Mouse (Mus musculus) limb, embryonic 12.5 days (tissue): ENCODE results near the gene Ss18l1. TPM values are rescaled to one million over a fixed set of nuclear protein-coding genes. Genes with fewer than 3 reads are reported as not detected.

Experiments used
- ATAC-seq: fragments of 200-750 bp; cut with Nextera tagmentation; 2 replicates; pipeline ENCODE4 v1.8.0; 2017; ENCODE audit warnings: low read depth, moderate TSS enrichment; ENCODE audit not compliant: insufficient number of reproducible peaks, insufficient read depth, low FRiP score, low TSS enrichment
- H3K27ac ChIP-seq: fragments of 300-500 bp; sonication (generic); 2 replicates; pipeline ENCODE4 v1.5.1; 2016; ENCODE audit warnings: mild to moderate bottlenecking, moderate library complexity
- H3K27me3 ChIP-seq: fragments of 300-500 bp; sonication (generic); 2 replicates; pipeline ENCODE4 v1.6.1; 2016; ENCODE audit warnings: mild to moderate bottlenecking, moderate library complexity
- H3K36me3 ChIP-seq: fragments of 300-500 bp; sonication (generic); 2 replicates; pipeline ENCODE4 v1.6.1; 2016; ENCODE audit warnings: mild to moderate bottlenecking, moderate library complexity
- H3K4me1 ChIP-seq: fragments of 300-500 bp; sonication (generic); replicated peaks from 2 replicates; pipeline ENCODE4 v1.6.1; 2016
- H3K4me2 ChIP-seq: fragments of 300-500 bp; sonication (generic); 2 replicates; pipeline ENCODE4 v1.6.1; 2016; ENCODE audit warnings: mild to moderate bottlenecking, moderate library complexity
- H3K4me3 ChIP-seq: fragments of 300-500 bp; sonication (generic); replicated peaks from 2 replicates; pipeline ENCODE4 v1.5.1; 2016; ENCODE audit warnings: mild to moderate bottlenecking
- H3K9ac ChIP-seq: fragments of 300-500 bp; sonication (generic); replicated peaks from 2 replicates; pipeline ENCODE4 v1.6.1; 2016; ENCODE audit warnings: mild to moderate bottlenecking, moderate library complexity
- H3K9me3 ChIP-seq: fragments of 300-500 bp; sonication (generic); 2 replicates; pipeline ENCODE4 v1.6.1; 2016; ENCODE audit warnings: mild to moderate bottlenecking, moderate library complexity
- WGBS: fragments of 180-500 bp; shearing (Covaris S2); methylation state at CpG from one replicate; pipeline ENCODE4 v1.1.7; 2016; 5-methylcytosine and 5-hydroxymethylcytosine counted together
- polyA plus RNA-seq: library from polyadenylated mRNA; unstranded; fragments of >200 nt; fragmentation: Nextera tagmentation; extraction: Ambion mirVana; gene quantifications from 2 replicates; pipeline ENCODE4 v1.2.1, GENCODE M21; 2016

Gene Ss18l1
- polyA plus RNA-seq, 1 experiment from 2014 or later = 7.3 TPM

- peaks cover 17% of the 10 kb centered on the region for H3K4me1 ChIP-seq
- H3K9me3 ChIP-seq = no peaks in the 10 kb centered on the region
- WGBS = 69% methylated on average over 4 of the region's 4 CpGs
- H3K27me3 ChIP-seq = peaks cover 61% of the 10 kb centered on the region
- H3K36me3 ChIP-seq = no peaks in the 10 kb centered on the region
- no peak overlapping the region for H3K27ac ChIP-seq
- H3K4me3 ChIP-seq = no peak overlapping the region
- no peak overlapping the region for H3K4me2 ChIP-seq
- no peak for ATAC-seq
- H3K9ac ChIP-seq = no peak overlapping the region
Measured at GRCm38 (mm10) chr2:180107081-180107480, 64.8 kb downstream of the Ss18l1 start.

- no peak for ATAC-seq
- H3K27ac ChIP-seq = no peak overlapping the region
- H3K36me3 ChIP-seq = no peaks in the 10 kb centered on the region
- H3K4me2 ChIP-seq = no peak overlapping the region
- 68% methylated on average over 6 of the region's 6 CpGs for WGBS
- H3K4me3 ChIP-seq = no peak overlapping the region
- H3K9ac ChIP-seq = no peak overlapping the region
- H3K9me3 ChIP-seq = no peaks in the 10 kb centered on the region
- peaks cover 11% of the 10 kb centered on the region for H3K4me1 ChIP-seq
- peaks cover 49% of the 10 kb centered on the region for H3K27me3 ChIP-seq
Measured at GRCm38 (mm10) chr2:180108285-180108684, 66.0 kb downstream of the Ss18l1 start.

- Histone ChIP-seq H3K27ac (no peak overlapping the region), H3K9me3 (no peaks in the 10 kb centered on the region), H3K9ac (no peak overlapping the region), H3K27me3 (peaks cover 27% of the 10 kb centered on the region), H3K4me2 (no peak overlapping the region), H3K4me3 (no peak overlapping the region), H3K36me3 (no peaks in the 10 kb centered on the region), H3K4me1 (peaks cover 13% of the 10 kb centered on the region)
- no peak for ATAC-seq
- 58% methylated on average over 17 of the region's 17 CpGs for WGBS
Measured at GRCm38 (mm10) chr2:180113909-180114890, 71.9 kb downstream of the Ss18l1 start.

- Histone ChIP-seq H3K27ac (no peak overlapping the region), H3K27me3 (peaks cover 27% of the 10 kb centered on the region), H3K4me2 (no peak overlapping the region), H3K4me3 (no peak overlapping the region), H3K36me3 (no peaks in the 10 kb centered on the region), H3K4me1 (peaks cover 19% of the 10 kb centered on the region), H3K9me3 (no peaks in the 10 kb centered on the region), H3K9ac (0 out of 2 replicates have a peak overlapping the region, but pooled peaks have one; percentile 23)
- no peak for ATAC-seq
- WGBS = 37% methylated on average over 6 of the region's 6 CpGs
Measured at GRCm38 (mm10) chr2:180115279-180115678, 73.0 kb downstream of the Ss18l1 start.

GRCm38 (mm10) chr2:180116081-180116493, 73.8 kb downstream of the Ss18l1 start:
- Histone ChIP-seq H3K4me3 (no peak overlapping the region), H3K27ac (no peak overlapping the region), H3K36me3 (no peaks in the 10 kb centered on the region), H3K4me2 (no peak overlapping the region), H3K9me3 (no peaks in the 10 kb centered on the region), H3K27me3 (peaks cover 22% of the 10 kb centered on the region), H3K4me1 (peaks cover 20% of the 10 kb centered on the region), H3K9ac (no peak overlapping the region)
- no peak for ATAC-seq
- 70% methylated on average over 10 of the region's 10 CpGs for WGBS

GRCm38 (mm10) chr2:180116741-180117484, 74.6 kb downstream of the Ss18l1 start:
- no peak overlapping the region for H3K9ac ChIP-seq
- no peak overlapping the region for H3K4me2 ChIP-seq
- no peaks in the 10 kb centered on the region for H3K36me3 ChIP-seq
- H3K27ac ChIP-seq = no peak overlapping the region
- H3K4me3 ChIP-seq = no peak overlapping the region
- H3K4me1 ChIP-seq = peaks cover 20% of the 10 kb centered on the region
- WGBS = 74% methylated on average over 8 of the region's 8 CpGs
- H3K27me3 ChIP-seq = peaks cover 22% of the 10 kb centered on the region
- no peak for ATAC-seq
- no peaks in the 10 kb centered on the region for H3K9me3 ChIP-seq

GRCm38 (mm10) chr2:180117485-180118194, 75.3 kb downstream of the Ss18l1 start:
- H3K4me3 ChIP-seq = no peak overlapping the region
- H3K27ac ChIP-seq = no peak overlapping the region
- ATAC-seq = no peak
- peaks cover 20% of the 10 kb centered on the region for H3K4me1 ChIP-seq
- H3K4me2 ChIP-seq = peak overlapping the region; percentile 21; the same call in 1 of the 2 replicates
- no peaks in the 10 kb centered on the region for H3K36me3 ChIP-seq
- H3K9me3 ChIP-seq = no peaks in the 10 kb centered on the region
- 9% methylated on average over 13 of the region's 13 CpGs for WGBS
- peaks cover 22% of the 10 kb centered on the region for H3K27me3 ChIP-seq
- H3K9ac ChIP-seq = no peak overlapping the region

GRCm38 (mm10) chr2:180118661-180119438, 76.5 kb downstream of the Ss18l1 start, which contains the start of gene Osbpl2:
TSS of gene Osbpl2 (plus strand) at chr2:180119306.
- H3K9me3 ChIP-seq = no peaks in the 10 kb centered on the region
- H3K4me1 ChIP-seq = peaks cover 20% of the 10 kb centered on the region
- peak; percentile 99 for ATAC-seq
- H3K4me3 ChIP-seq = peak within 1 kb of the TSS; percentile 83
- H3K27me3 ChIP-seq = peaks cover 22% of the 10 kb centered on the region
- under 1% methylated on average over 54 of the region's 55 CpGs for WGBS
- peak within 1 kb of the TSS; percentile 82 for H3K9ac ChIP-seq
- peaks cover 7% of the 10 kb centered on the region; the same call in 1 of the 2 replicates for H3K36me3 ChIP-seq
- peak within 1 kb of the TSS; percentile 18; the same call in 1 of the 2 replicates for H3K27ac ChIP-seq
- peak within 1 kb of the TSS; percentile 87 for H3K4me2 ChIP-seq
